Mouse (Mus musculus) heart, embryonic 15.5 days (tissue): Measurements from ENCODE around the gene Ift80. TPM values are rescaled to one million over a fixed set of nuclear protein-coding genes. Genes with fewer than 3 reads are reported as not detected.
"Not testable (repeated sequence)": the region's sequence is repeated elsewhere in the genome, so short reads cannot be mapped to it uniquely, and the experiment has no call there.

Source experiments
- ATAC-seq: fragments of 200-750 bp; cut with Nextera tagmentation; replicated peaks from 2 replicates; pipeline ENCODE4 v1.8.0; 2017; ENCODE audit warnings: low read depth, moderate TSS enrichment; ENCODE audit not compliant: insufficient number of reproducible peaks, insufficient read depth, low FRiP score
- H3K27ac ChIP-seq: fragments of 300-500 bp; sonication (generic); 2 replicates; pipeline ENCODE4 v1.5.1; 2015; ENCODE audit warnings: mild to moderate bottlenecking, inconsistent platforms
- H3K27me3 ChIP-seq: fragments of 300-500 bp; sonication (generic); 2 replicates; pipeline ENCODE4 v1.6.1; 2015; ENCODE audit warnings: inconsistent platforms
- H3K36me3 ChIP-seq: fragments of 300-500 bp; sonication (generic); 2 replicates; pipeline ENCODE4 v1.6.1; 2015; ENCODE audit warnings: mild to moderate bottlenecking, inconsistent platforms
- H3K4me1 ChIP-seq: fragments of 300-500 bp; sonication (generic); replicated peaks from 2 replicates; pipeline ENCODE4 v1.6.1; 2015; ENCODE audit warnings: inconsistent platforms
- H3K4me2 ChIP-seq: fragments of 300-500 bp; sonication (generic); 2 replicates; pipeline ENCODE4 v1.6.1; 2015; ENCODE audit warnings: inconsistent platforms, mild to moderate bottlenecking, moderate library complexity
- H3K4me3 ChIP-seq: fragments of 300-500 bp; sonication (generic); 2 replicates; pipeline ENCODE4 v1.5.1; 2015; ENCODE audit warnings: mild to moderate bottlenecking, inconsistent platforms
- H3K9ac ChIP-seq: fragments of 300-500 bp; sonication (generic); 2 replicates; pipeline ENCODE4 v1.6.1; 2015; ENCODE audit warnings: mild to moderate bottlenecking, inconsistent platforms
- H3K9me3 ChIP-seq: fragments of 300-500 bp; sonication (generic); replicated peaks from 2 replicates; pipeline ENCODE4 v1.6.1; 2016; ENCODE audit warnings: inconsistent platforms
- WGBS: fragments of 180-500 bp; shearing (Covaris S2); methylation state at CpG from one replicate; pipeline ENCODE4 v1.1.7; 2015; ENCODE audit warnings: mixed read lengths; 5-methylcytosine and 5-hydroxymethylcytosine counted together
- polyA plus RNA-seq: library from polyadenylated mRNA; unstranded; fragments of >200 nt; fragmentation: Nextera tagmentation; extraction: Ambion mirVana; gene quantifications from 2 replicates; pipeline ENCODE4 v1.2.1, GENCODE M21; 2015

Gene Ift80
- polyA plus RNA-seq, 1 experiment from 2014 or later: 8.4 TPM

DNA sequence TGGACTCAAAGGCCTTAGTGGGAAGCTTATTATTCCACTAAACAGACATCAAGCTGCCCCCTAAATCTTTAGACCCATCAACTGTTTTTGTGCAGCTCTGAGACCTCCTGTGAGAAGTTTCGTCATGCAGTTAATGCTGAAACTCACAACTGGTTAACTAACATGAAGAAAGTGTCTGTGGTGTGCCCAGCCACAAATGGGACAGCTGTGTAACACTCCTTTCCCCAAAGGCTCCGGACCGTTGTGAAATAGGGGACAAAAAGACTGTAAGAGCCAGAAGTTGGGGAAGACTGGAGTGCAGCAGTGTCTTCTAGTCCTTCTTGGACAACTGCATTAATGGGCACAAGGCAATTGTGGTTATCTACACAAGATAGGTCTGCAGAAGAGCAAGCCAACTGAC lies 47.0 kb downstream of the Ift80 start:
- Histone ChIP-seq H3K27ac (no peak overlapping the region), H3K4me1 (no peaks in the 10 kb centered on the region), H3K36me3 (0 out of 2 replicates have a peak, but pooled peaks cover 3% of the 10 kb centered on the region), H3K4me2 (no peak overlapping the region), H3K4me3 (no peak overlapping the region), H3K9ac (no peak overlapping the region), H3K27me3 (no peaks in the 10 kb centered on the region), H3K9me3 (no peaks in the 10 kb centered on the region)
- ATAC-seq: no peak
- 88% methylated on average over 3 of the region's 3 CpGs for WGBS

DNA sequence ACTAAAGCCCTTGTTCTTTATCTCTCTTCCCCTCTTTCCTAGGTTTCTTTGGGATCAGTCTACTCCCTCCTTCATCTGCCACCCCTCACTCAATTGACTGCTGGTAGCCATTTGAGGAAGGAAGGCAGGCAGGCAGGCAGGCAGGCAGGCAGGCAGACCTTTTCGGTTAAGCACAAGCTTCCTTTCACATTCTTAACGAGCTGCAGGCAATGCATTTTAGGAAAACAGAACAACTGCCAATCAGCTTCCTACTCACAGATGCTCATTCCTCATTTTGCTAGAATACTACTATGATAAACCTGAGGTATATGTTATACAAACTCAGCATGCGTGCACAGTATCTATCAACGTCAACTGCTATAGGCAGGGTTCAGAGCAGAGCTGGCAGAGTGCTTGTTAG lies 47.9 kb downstream of the Ift80 start:
- Histone ChIP-seq H3K4me1 (no peaks in the 10 kb centered on the region), H3K27ac (no peak overlapping the region), H3K9me3 (no peaks in the 10 kb centered on the region), H3K4me3 (no peak overlapping the region), H3K36me3 (0 out of 2 replicates have a peak, but pooled peaks cover 3% of the 10 kb centered on the region), H3K9ac (no peak overlapping the region), H3K4me2 (no peak overlapping the region), H3K27me3 (no peaks in the 10 kb centered on the region)
- ATAC-seq: no peak
- 51% methylated on average over 4 of the region's 4 CpGs for WGBS

DNA sequence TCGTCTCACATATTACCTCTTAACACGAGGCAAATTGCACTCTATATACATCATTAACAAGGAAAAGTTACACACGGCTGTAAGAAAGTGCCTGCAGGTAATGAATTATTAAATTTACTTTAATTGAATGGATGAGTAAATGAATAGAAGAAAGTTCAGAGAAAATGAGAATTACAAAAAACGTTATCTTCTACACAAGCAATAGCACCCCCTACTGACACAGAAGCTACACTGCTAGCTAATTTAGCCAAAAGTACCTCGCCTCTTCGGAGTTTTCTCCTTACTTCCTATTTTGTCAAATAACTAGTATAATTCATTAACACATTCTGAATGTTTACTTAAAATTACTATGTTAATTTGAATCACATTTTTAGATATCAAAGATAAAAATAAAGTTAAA lies 49.9 kb downstream of the Ift80 start:
- H3K4me1 ChIP-seq: no peaks in the 10 kb centered on the region
- no peak overlapping the region for H3K27ac ChIP-seq
- H3K27me3 ChIP-seq: no peaks in the 10 kb centered on the region
- no peak overlapping the region for H3K4me2 ChIP-seq
- no peaks in the 10 kb centered on the region for H3K36me3 ChIP-seq
- H3K9me3 ChIP-seq: no peaks in the 10 kb centered on the region
- no peak overlapping the region for H3K4me3 ChIP-seq
- H3K9ac ChIP-seq: no peak overlapping the region
- WGBS: 56% methylated on average over 6 of the region's 6 CpGs
- no peak for ATAC-seq

DNA sequence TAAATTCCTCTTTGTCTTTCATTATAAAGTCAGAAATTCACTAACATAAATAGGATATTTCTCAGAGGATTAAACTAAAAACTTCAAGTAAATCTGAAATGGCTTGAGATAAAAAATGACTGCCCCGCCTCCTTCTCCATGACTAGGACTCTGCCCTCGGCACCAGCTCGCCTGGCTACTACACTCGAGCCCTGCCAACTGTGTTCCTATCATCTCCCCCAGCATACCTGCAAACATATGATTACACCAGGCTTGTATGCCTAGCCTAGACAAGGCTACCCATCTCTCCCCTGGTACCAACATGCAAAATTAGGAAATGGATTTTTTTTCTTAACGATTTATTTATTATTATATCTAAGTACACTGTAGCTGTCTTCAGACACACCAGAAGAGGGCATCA lies 51.7 kb downstream of the Ift80 start:
- no peak for ATAC-seq
- H3K27ac ChIP-seq: no peak overlapping the region
- H3K27me3 ChIP-seq: no peaks in the 10 kb centered on the region
- WGBS: 86% methylated on average over 5 of the region's 5 CpGs
- H3K9ac ChIP-seq: no peak overlapping the region
- H3K9me3 ChIP-seq: no peaks in the 10 kb centered on the region
- no peak overlapping the region for H3K4me2 ChIP-seq
- H3K4me3 ChIP-seq: no peak overlapping the region
- H3K4me1 ChIP-seq: no peaks in the 10 kb centered on the region
- no peaks in the 10 kb centered on the region for H3K36me3 ChIP-seq

DNA sequence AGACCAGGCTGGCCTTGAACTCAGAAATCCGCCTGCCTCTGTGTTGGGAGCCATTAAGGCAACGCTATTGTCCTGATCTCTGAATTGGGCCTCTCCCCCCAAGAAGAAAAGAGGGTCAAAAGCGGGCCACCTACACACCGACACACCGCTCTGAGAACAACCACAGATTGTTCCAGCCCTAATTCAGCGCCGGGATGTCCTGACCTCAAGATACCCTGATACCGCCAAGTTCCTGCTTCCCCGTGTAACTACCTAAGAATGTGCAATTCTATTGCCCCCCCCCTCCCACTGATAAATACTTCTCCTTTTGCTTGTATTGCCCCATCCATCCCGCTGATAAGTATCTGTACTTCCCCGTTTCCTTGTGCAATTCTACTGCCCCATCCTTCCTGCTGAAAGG lies 52.4 kb downstream of the Ift80 start:
- ATAC-seq, H3K4me3 ChIP-seq, H3K4me2 ChIP-seq, H3K9ac ChIP-seq, H3K27me3 ChIP-seq, H3K4me1 ChIP-seq, H3K9me3 ChIP-seq, H3K27ac ChIP-seq, H3K36me3 ChIP-seq: not testable (repeated sequence)
- 79% methylated on average over 11 of the region's 11 CpGs for WGBS

DNA sequence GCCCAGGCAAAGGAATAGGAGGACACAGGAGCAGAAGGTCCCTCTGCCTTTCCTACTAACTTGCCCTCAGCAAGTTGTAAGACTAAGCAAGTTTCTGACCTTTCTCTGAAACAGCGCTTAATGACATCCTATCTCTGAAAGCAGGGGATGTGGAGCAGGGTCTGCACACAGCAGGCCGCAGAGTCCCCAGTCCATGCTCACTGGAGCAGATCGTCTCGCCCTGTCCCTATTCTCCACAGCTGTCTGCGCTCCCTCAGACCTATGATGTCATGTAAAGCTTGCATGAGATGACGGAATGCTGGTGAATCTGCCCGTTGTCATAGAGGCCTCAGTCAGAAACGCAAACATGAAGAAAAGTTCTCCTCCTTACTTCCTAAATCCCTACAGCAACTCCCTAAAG lies 55.0 kb downstream of the Ift80 start:
- WGBS: 83% methylated on average over 8 of the region's 8 CpGs
- no peaks in the 10 kb centered on the region for H3K9me3 ChIP-seq
- H3K36me3 ChIP-seq: no peaks in the 10 kb centered on the region
- H3K4me3 ChIP-seq: no peak overlapping the region
- no peak overlapping the region for H3K9ac ChIP-seq
- no peak for ATAC-seq
- H3K4me2 ChIP-seq: no peak overlapping the region
- no peaks in the 10 kb centered on the region for H3K27me3 ChIP-seq
- no peak overlapping the region for H3K27ac ChIP-seq
- no peaks in the 10 kb centered on the region for H3K4me1 ChIP-seq

DNA sequence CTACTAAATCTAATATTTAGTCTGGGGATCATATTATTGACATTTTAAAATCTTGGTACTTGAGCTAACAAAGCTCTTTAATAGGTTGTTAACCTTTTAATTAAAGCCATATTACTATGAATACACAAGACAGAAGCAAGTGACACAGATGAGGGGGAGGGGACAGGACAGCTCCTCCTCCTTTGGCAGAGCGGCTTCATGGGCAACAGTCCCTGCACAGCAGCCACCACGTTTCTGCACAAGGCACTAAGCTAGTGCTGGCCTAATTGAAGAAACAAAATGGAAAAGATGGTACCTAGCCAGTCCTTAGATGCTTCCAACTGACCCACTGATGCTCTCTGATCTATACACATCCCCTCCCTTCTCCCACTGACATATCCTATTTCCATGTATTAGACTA lies 55.5 kb downstream of the Ift80 start:
- no peaks in the 10 kb centered on the region for H3K36me3 ChIP-seq
- WGBS: 60% methylated on average over 2 of the region's 2 CpGs
- no peak overlapping the region for H3K4me2 ChIP-seq
- no peaks in the 10 kb centered on the region for H3K9me3 ChIP-seq
- H3K4me3 ChIP-seq: no peak overlapping the region
- H3K27ac ChIP-seq: no peak overlapping the region
- H3K4me1 ChIP-seq: no peaks in the 10 kb centered on the region
- no peak for ATAC-seq
- H3K9ac ChIP-seq: no peak overlapping the region
- no peaks in the 10 kb centered on the region for H3K27me3 ChIP-seq

DNA sequence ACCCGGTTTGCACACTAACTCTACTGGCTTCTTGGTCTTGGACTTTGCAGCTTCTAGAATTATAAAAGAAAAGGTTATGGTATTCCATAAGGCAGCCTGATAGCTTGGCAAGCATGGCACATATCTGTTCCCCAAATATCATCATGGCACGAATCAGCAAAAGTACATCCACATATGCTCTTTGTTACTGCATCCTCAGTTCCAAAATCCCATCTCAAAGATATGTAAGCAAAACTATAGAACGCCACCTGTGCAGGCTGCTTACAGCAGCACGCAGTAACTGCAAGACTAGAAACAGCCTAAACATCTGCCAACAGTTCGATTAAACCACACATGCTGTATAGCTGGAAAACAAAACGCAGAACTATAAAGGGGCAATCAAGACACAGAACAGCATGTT lies 62.5 kb downstream of the Ift80 start:
- no peaks in the 10 kb centered on the region; the same call in 1 of the 2 replicates for H3K36me3 ChIP-seq
- no peak overlapping the region for H3K4me2 ChIP-seq
- H3K9me3 ChIP-seq: no peaks in the 10 kb centered on the region
- H3K27me3 ChIP-seq: no peaks in the 10 kb centered on the region
- no peak overlapping the region for H3K9ac ChIP-seq
- WGBS: 89% methylated on average over 6 of the region's 6 CpGs
- H3K4me3 ChIP-seq: no peak overlapping the region
- no peaks in the 10 kb centered on the region for H3K4me1 ChIP-seq
- no peak for ATAC-seq
- no peak overlapping the region for H3K27ac ChIP-seq

DNA sequence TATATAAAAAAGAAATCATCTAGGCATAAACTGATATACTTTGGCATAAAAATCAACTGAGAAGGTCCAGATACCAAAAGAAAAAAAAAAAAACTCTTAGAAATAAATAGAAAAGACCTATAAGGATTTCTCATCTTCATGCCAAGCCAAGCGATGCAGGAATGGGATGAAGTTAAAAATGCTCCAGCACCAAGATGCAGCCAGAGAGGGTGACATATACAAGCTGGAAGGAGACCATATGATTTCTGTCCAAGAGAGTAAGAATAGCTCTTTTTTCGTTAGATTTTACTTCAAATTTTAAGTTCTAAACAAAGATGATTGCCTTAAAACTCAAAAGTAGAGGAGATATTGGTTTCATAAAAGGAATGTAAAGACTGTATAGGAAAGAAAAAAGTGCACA lies 64.1 kb downstream of the Ift80 start:
- no peaks in the 10 kb centered on the region for H3K27me3 ChIP-seq
- no peak overlapping the region for H3K27ac ChIP-seq
- 85% methylated on average over 2 of the region's 2 CpGs for WGBS
- no peaks in the 10 kb centered on the region for H3K4me1 ChIP-seq
- H3K36me3 ChIP-seq: peaks cover 3% of the 10 kb centered on the region
- no peak overlapping the region for H3K9ac ChIP-seq
- ATAC-seq: no peak
- H3K4me2 ChIP-seq: no peak overlapping the region
- no peaks in the 10 kb centered on the region for H3K9me3 ChIP-seq
- H3K4me3 ChIP-seq: no peak overlapping the region

DNA sequence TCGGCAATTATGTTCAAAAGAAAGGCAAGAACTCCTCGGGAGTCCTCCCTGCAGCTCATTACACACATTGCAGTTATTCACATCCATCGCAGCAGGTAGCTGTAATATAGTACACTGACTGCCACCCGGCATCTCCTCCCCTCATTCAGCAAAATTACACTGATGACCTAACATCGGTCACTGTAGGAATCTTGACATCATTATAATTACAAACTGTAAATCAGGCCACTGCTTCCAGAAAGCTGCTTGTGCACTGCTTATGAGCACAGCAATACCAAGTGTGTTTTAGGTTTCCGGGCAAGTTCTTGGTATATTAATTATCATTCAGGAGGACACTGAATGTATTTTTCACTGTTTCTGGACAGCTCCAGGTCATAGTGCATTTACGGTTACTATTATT lies 65.1 kb downstream of the Ift80 start:
- H3K27me3 ChIP-seq: no peaks in the 10 kb centered on the region
- WGBS: 89% methylated on average over 7 of the region's 7 CpGs
- no peak overlapping the region for H3K27ac ChIP-seq

DNA sequence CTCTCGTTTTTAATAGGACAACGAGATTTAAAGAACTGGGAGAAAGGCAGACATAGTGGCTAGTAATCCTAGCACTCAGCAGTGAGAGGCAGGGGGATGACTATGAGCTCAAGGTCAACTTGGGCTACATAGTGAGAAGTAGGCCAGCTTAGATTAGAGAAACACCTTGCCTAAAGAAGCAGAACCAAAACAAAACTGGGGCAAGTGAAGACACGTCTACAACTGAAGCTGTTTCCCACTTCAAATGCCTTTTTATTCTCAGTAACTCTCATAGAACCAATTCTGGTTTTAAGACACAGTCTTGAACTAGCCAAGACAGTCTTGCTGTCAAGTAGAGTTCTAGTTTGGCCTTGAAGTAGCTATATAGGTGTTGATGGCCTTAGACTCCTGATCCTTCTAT lies 67.7 kb downstream of the Ift80 start:
- no peak overlapping the region for H3K27ac ChIP-seq
- WGBS: 77% methylated on average over 3 of the region's 3 CpGs
- H3K9ac ChIP-seq: no peak overlapping the region
- no peak overlapping the region for H3K4me2 ChIP-seq
- H3K4me1 ChIP-seq: no peaks in the 10 kb centered on the region
- H3K27me3 ChIP-seq: no peaks in the 10 kb centered on the region
- H3K4me3 ChIP-seq: no peak overlapping the region
- no peaks in the 10 kb centered on the region for H3K9me3 ChIP-seq
- ATAC-seq: no peak
- H3K36me3 ChIP-seq: peaks cover 3% of the 10 kb centered on the region

More for the DNA sequence above, 65.1 kb downstream of the Ift80 start:
- Histone ChIP-seq H3K4me1 (no peaks in the 10 kb centered on the region), H3K9me3 (no peaks in the 10 kb centered on the region), H3K36me3 (peaks cover 3% of the 10 kb centered on the region), H3K4me3 (no peak overlapping the region), H3K9ac (no peak overlapping the region), H3K4me2 (no peak overlapping the region)
- ATAC-seq: no peak

DNA sequence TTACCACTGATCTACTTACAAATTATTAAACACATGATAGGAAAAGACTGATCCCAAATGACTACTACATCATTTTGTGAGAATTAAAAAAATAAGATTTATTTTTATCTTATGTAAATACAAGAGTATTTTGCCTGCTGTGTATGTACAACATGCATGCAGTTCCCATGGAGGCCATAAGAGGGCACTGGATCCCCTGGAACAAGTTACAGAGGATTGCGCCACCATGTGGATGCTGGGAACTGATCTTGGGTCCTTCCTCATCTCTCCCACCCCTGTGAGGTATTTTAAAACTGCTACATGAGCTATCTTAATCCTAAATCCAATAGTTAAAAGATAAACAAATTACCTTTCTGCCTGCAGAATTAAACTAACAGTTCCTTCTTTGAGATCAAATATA lies 68.9 kb downstream of the Ift80 start:
- H3K4me1 ChIP-seq: no peaks in the 10 kb centered on the region
- no peak overlapping the region for H3K4me2 ChIP-seq
- no peak overlapping the region for H3K9ac ChIP-seq
- 95% methylated on average over 1 of the region's 1 CpGs for WGBS
- no peaks in the 10 kb centered on the region for H3K9me3 ChIP-seq
- peaks cover 3% of the 10 kb centered on the region for H3K36me3 ChIP-seq
- H3K27me3 ChIP-seq: no peaks in the 10 kb centered on the region
- no peak overlapping the region for H3K4me3 ChIP-seq
- no peak overlapping the region for H3K27ac ChIP-seq
- ATAC-seq: no peak
